Mouse (Mus musculus): ENCODE measurements around the gene Aff3. TPM values are rescaled to one million over a fixed set of nuclear protein-coding genes. Genes with fewer than 3 reads are reported as not detected.

Gene Aff3
- total RNA-seq, 2 experiments from 2014 or later: 82.5 to 111 TPM

GRCm38 (mm10) chr1:38271312-38271711 lies 393.4 kb downstream of the Aff3 start:
- no peak for DNase-seq (ENCODE audit: low spot score in 2 of 2)
- intact Hi-C loops (cut with DNase I): no loop called here

GRCm38 (mm10) chr1:38268246-38269042 lies 396.3 kb downstream of the Aff3 start:
- DNase-seq (ENCODE audit: low spot score in 2 of 2): no peak
- intact Hi-C loops (cut with DNase I): no loop called here

- intact Hi-C loops (cut with DNase I): no loop called here
- DNase-seq (ENCODE audit: low spot score in 2 of 2): no peak
These were observed 401.5 kb downstream of the Aff3 start for GRCm38 (mm10) chr1:38263251-38263650.

GRCm38 (mm10) chr1:38262362-38263154 lies 402.2 kb downstream of the Aff3 start:
- intact Hi-C loops (cut with DNase I): no loop called here
- DNase-seq (ENCODE audit: low spot score in 2 of 2): no peak

- DNase-seq (ENCODE audit: low spot score in 2 of 2): no peak
- intact Hi-C loops (cut with DNase I): no loop called here
These were observed 403.7 kb downstream of the Aff3 start for GRCm38 (mm10) chr1:38261076-38261475.

GRCm38 (mm10) chr1:38259541-38260338 lies 405.0 kb downstream of the Aff3 start:
- no peak for DNase-seq (ENCODE audit: low spot score in 2 of 2)
- intact Hi-C loops (cut with DNase I): no loop called here

- intact Hi-C loops (cut with DNase I): no loop called here
- DNase-seq (ENCODE audit: low spot score in 2 of 2): no peak
These were observed 410.3 kb downstream of the Aff3 start for GRCm38 (mm10) chr1:38254426-38254825.

GRCm38 (mm10) chr1:38252766-38253079 lies 412.0 kb downstream of the Aff3 start:
- intact Hi-C loops (cut with DNase I): no loop called here
- DNase-seq (ENCODE audit: low spot score in 2 of 2): no peak

GRCm38 (mm10) chr1:38252031-38252765 lies 412.6 kb downstream of the Aff3 start:
- no peak for DNase-seq (ENCODE audit: low spot score in 2 of 2)
- intact Hi-C loops (cut with DNase I): no loop called here

- intact Hi-C loops (cut with DNase I): no loop called here
- DNase-seq (ENCODE audit: low spot score in 2 of 2): no peak
These were observed 413.3 kb downstream of the Aff3 start for GRCm38 (mm10) chr1:38251448-38251847.

- intact Hi-C loops (cut with DNase I): no loop called here
- no peak for DNase-seq (ENCODE audit: low spot score in 2 of 2)
These were observed 414.5 kb downstream of the Aff3 start for GRCm38 (mm10) chr1:38250246-38250645.

- DNase-seq (ENCODE audit: low spot score in 2 of 2): no peak
- intact Hi-C loops (cut with DNase I): no loop called here
These were observed 415.2 kb downstream of the Aff3 start for GRCm38 (mm10) chr1:38249561-38249960.

GRCm38 (mm10) chr1:38248027-38248426 lies 416.7 kb downstream of the Aff3 start:
- intact Hi-C loops (cut with DNase I): no loop called here
- DNase-seq (ENCODE audit: low spot score in 2 of 2): no peak

GRCm38 (mm10) chr1:38242559-38242958 lies 422.2 kb downstream of the Aff3 start:
- intact Hi-C loops (cut with DNase I): no loop called here
- no peak for DNase-seq (ENCODE audit: low spot score in 2 of 2)

GRCm38 (mm10) chr1:38241801-38242200 lies 423.0 kb downstream of the Aff3 start:
- DNase-seq (ENCODE audit: low spot score in 2 of 2): no peak
- intact Hi-C loops (cut with DNase I): no loop called here

- no peak for DNase-seq (ENCODE audit: low spot score in 2 of 2)
These were observed 423.5 kb downstream of the Aff3 start for GRCm38 (mm10) chr1:38241221-38241666.

GRCm38 (mm10) chr1:38240438-38241220 lies 424.1 kb downstream of the Aff3 start:
- no peak for DNase-seq (ENCODE audit: low spot score in 2 of 2)
- intact Hi-C loops (cut with DNase I): no loop called here

More at GRCm38 (mm10) chr1:38241221-38241666, 423.5 kb downstream of the Aff3 start:
- intact Hi-C loops (cut with DNase I): no loop called here

GRCm38 (mm10) chr1:38239516-38239915 lies 425.2 kb downstream of the Aff3 start:
- intact Hi-C loops (cut with DNase I): no loop called here
- no peak for DNase-seq (ENCODE audit: low spot score in 2 of 2)

GRCm38 (mm10) chr1:38237831-38238230 lies 426.9 kb downstream of the Aff3 start:
- DNase-seq (ENCODE audit: low spot score in 2 of 2): no peak
- intact Hi-C loops (cut with DNase I): no loop called here
